Mouse (Mus musculus) small intestine, adult 2 months (tissue): ENCODE measurements around the gene Spata31d1a. TPM values are rescaled to one million over a fixed set of nuclear protein-coding genes. Genes with fewer than 3 reads are reported as not detected.
A peak's percentile ranks its signal among the peaks of the same experiment; 100 is the strongest.

ENCODE experiments used
- H3K27ac ChIP-seq: fragments of 200-500 bp; 2 replicates; pipeline ENCODE4 v1.5.1; 2012; ENCODE audit warnings: low read depth, low read length, control low read depth, inconsistent platforms; ENCODE audit not compliant: insufficient read depth
- H3K27me3 ChIP-seq: fragments of 200-500 bp; 2 replicates; pipeline ENCODE4 v1.6.1; 2012; ENCODE audit warnings: mild to moderate bottlenecking, moderate library complexity, low read length, inconsistent platforms; ENCODE audit not compliant: control insufficient read depth, insufficient read depth
- H3K36me3 ChIP-seq: fragments of 200-500 bp; 2 replicates; pipeline ENCODE4 v1.6.1; 2012; ENCODE audit warnings: mild to moderate bottlenecking, low read length, control low read depth, inconsistent platforms; ENCODE audit not compliant: control insufficient read depth, insufficient read depth
- H3K4me1 ChIP-seq: fragments of 200-500 bp; 2 replicates; pipeline ENCODE4 v1.6.1; 2012; ENCODE audit warnings: low read length, inconsistent platforms, mixed read lengths; ENCODE audit not compliant: control insufficient read depth, insufficient read depth, insufficient read length
- H3K4me3 ChIP-seq: fragments of 200-500 bp; 2 replicates; pipeline ENCODE4 v1.5.1; 2012; ENCODE audit warnings: low read depth, mild to moderate bottlenecking, control low read depth, inconsistent platforms, low read length, moderate library complexity
- CTCF ChIP-seq: fragments of 200-500 bp; IDR thresholded peaks from 2 replicates; pipeline ENCODE4 v1.5.1; 2012; ENCODE audit warnings: low read depth, mild to moderate bottlenecking, control low read depth, inconsistent platforms, low read length, moderate library complexity, mixed read lengths; ENCODE audit not compliant: insufficient replicate concordance, insufficient read length; ENCODE audit errors: extremely low read depth
- POLR2A ChIP-seq: fragments of 200-500 bp; IDR thresholded peaks from 2 replicates; pipeline ENCODE4 v1.6.1; 2012; ENCODE audit warnings: low read depth, mild to moderate bottlenecking, control low read depth, inconsistent platforms, low read length, moderate library complexity
- WGBS: fragments of 180-500 bp; shearing (Covaris S2); methylation state at CpG from one replicate; pipeline ENCODE4 v1.1.7; 2018; 5-methylcytosine and 5-hydroxymethylcytosine counted together
- polyA plus RNA-seq: library from polyadenylated mRNA; depleted of rRNA; stranded (reverse); fragments of >200 nt; gene quantifications from 2 replicates; pipeline ENCODE4 v1.2.3, GENCODE M21; 2012

Gene Spata31d1a
- polyA plus RNA-seq, 1 experiment = not detected

DNA sequence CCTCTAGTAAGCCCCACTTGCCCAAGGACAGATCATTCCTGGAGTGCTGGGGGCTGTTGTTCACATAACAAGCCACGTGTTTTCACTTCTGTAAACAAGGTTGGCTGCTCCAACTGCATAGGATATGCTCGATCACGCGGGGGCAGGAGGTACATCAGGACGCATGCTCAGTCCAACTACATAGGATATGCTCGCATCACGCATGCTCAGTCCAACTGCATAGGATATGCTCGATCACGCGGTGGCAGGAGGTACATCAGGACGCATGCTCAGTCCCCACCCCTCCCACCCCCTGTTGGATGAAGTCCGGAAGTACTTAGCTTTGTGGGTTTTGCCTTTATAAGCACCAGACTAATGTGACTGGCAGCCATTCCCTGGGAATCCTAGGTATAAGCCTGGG, 48.2 kb downstream of the Spata31d1a start:
- WGBS = 86% methylated on average over 12 of the region's 12 CpGs
- no peak for TF ChIP-seq CTCF
- no peak for TF ChIP-seq POLR2A

DNA sequence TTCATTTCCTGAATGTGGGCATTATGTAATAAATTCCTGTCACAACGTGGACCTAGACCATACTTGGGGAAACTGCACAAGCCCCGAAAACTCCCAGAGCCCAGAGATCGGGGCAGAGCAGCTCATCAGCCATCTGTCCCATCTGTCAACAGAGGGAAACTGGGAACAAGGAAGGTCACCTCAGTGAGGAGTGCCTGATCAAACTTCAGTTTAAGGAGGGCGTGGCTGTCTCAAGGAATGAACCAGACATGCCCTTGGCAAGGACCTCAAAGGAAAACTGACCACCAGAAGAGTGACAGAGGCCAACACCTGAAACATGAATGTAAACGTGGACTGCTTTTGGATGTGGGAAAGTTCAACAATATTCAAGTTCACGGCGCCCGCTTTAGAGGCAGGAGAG, 48.7 kb downstream of the Spata31d1a start:
- H3K36me3 ChIP-seq = peaks cover 34% of the 10 kb centered on the region
- peaks cover 20% of the 10 kb centered on the region; the same call in 1 of the 2 replicates for H3K4me1 ChIP-seq
- 41% methylated on average over 8 of the region's 8 CpGs for WGBS
- no peaks in the 10 kb centered on the region for H3K27me3 ChIP-seq
- H3K4me3 ChIP-seq = no peak overlapping the region
- H3K27ac ChIP-seq = peak overlapping the region; percentile 55
- TF ChIP-seq CTCF (no peak), POLR2A (no peak)

More for the DNA sequence above, 48.2 kb downstream of the Spata31d1a start:
- H3K27me3 ChIP-seq = no peaks in the 10 kb centered on the region
- peaks cover 36% of the 10 kb centered on the region for H3K36me3 ChIP-seq
- H3K4me3 ChIP-seq = no peak overlapping the region
- peak overlapping the region; percentile 55 for H3K27ac ChIP-seq
- peaks cover 17% of the 10 kb centered on the region; the same call in 1 of the 2 replicates for H3K4me1 ChIP-seq

DNA sequence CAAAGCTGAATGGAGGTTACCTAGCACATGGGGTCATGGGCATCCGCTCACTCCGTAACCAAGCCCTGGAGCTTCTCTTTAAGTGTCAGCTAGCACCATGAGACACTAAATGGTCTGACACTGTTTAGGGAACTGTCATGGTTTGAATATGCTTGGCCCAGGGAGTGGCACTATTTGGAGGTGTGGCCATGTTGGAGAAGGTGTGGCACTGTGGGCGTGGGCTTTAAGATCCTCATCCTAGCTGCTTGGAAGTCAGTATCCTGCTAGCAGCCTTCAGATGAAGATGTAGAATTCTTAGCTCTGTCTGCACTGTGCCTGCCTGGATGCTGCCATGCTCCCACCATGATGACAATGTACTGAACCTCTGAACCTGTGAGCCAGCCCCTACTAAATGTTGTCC, 49.8 kb downstream of the Spata31d1a start:
- peaks cover 34% of the 10 kb centered on the region for H3K36me3 ChIP-seq
- H3K27me3 ChIP-seq = no peaks in the 10 kb centered on the region
- 91% methylated on average over 3 of the region's 3 CpGs for WGBS
- no peak overlapping the region for H3K4me3 ChIP-seq
- TF ChIP-seq POLR2A (no peak), CTCF (no peak)
- H3K4me1 ChIP-seq = peaks cover 29% of the 10 kb centered on the region
- H3K27ac ChIP-seq = no peak overlapping the region

DNA sequence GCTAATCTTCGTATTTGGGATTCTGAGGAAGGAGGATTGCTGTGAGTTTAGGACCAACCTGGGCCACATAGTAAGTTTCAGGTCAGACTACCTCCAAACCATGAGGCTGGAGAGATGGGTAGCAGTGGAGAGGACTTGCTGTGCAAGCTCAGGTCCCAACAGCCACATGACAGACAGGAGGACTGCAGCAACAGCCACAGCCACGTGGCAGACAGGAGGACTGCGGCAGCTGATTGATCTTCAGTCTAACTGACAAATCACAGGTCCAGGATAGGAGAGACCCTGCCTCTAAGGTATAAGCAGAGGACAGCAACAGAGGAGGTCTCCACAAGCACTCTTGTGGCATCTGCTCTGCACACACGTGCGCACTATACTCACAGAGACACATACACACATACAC, 52.3 kb downstream of the Spata31d1a start:
- TF ChIP-seq POLR2A (no peak), CTCF (no peak)
- H3K36me3 ChIP-seq = peaks cover 17% of the 10 kb centered on the region
- peak overlapping the region; percentile 42; the same call in 1 of the 2 replicates for H3K27ac ChIP-seq
- no peak overlapping the region for H3K4me3 ChIP-seq
- peaks cover 50% of the 10 kb centered on the region for H3K4me1 ChIP-seq
- 72% methylated on average over 5 of the region's 5 CpGs for WGBS
- no peaks in the 10 kb centered on the region for H3K27me3 ChIP-seq

DNA sequence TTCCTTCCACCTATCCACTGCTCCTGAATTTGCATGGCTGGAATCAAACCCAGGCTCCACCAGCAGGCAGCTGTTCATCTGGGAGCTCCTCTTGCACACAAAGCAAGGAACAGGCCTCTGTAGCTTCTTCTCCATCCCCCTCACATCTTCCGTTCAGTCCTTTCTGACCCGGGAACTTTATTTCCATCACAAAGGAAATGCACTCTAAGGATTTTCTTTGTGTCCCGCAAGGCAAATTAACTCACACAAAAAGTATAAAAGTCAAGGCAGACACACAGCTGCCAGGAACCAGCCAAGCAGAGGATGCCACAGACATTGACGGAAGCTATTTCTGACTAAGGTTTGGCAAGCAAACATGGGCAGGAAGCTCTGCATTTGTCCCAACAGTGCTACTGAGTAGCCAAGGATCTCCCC, 53.1 kb downstream of the Spata31d1a start:
- H3K27me3 ChIP-seq = no peaks in the 10 kb centered on the region
- TF ChIP-seq POLR2A (no peak), CTCF (no peak)
- peaks cover 50% of the 10 kb centered on the region for H3K4me1 ChIP-seq
- peak overlapping the region; percentile 86 for H3K27ac ChIP-seq
- 74% methylated on average over 4 of the region's 4 CpGs for WGBS
- no peak overlapping the region for H3K4me3 ChIP-seq
- peaks cover 12% of the 10 kb centered on the region for H3K36me3 ChIP-seq

DNA sequence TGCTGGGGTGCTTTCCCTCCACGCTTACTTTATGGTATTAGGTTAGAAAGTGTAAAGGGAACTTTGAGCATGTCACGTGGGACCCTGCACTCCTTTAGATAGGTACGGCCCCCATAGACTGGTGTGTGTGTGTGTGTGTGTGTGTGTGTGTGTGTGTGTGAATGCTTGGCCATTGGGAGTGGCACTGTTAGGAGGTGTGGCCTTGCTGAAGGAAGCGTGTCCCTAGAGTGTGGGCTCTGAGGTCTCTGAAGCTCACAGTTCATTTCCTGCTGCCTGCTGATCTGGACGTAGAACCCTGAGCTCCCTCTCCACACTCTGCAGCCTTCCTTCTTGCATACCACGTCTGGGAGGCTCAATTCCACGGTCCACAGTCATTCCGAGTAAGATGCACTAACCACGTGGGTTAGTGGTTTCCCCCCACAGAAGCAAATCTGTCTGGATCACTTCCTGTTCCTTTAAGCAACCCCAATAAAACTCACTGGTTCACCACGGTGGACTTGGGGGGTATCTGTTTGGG, 53.8 kb downstream of the Spata31d1a start:
- Histone ChIP-seq H3K4me3 (no peak overlapping the region), H3K27ac (peak overlapping the region; percentile 86)

DNA sequence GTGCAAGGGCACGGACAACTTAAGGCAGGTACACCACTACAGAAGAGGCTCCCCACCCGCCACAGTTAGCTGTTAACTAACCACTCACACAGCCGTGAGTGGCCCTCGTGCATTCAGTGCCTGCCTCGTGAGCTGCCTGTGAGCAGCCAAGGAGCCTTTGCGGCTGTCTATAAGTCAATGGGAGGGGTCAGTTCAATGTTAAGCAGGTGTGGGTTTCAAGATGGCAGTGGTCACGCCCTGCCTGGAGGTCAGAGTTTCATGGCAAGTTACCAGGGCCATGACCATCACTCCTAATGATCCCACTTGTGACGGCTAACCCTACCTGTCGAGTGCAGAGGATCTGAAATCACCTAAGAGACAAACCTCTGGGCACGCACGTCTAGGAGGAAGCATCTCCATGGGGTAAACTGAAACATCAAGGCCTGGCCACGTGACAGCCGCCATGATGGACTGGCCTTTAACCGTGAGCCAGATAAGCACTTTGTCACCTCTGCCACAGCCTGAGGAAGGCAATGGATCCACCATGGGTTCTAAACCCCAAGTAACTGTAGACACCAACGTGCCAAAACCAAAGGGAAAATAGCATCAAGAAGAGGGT, 54.3 kb downstream of the Spata31d1a start:
- TF ChIP-seq POLR2A = no peak
- TF ChIP-seq CTCF = no peak

More for the DNA sequence above, 53.8 kb downstream of the Spata31d1a start:
- TF ChIP-seq CTCF (no peak), POLR2A (no peak)
- Histone ChIP-seq H3K27me3 (no peaks in the 10 kb centered on the region), H3K4me1 (peaks cover 48% of the 10 kb centered on the region), H3K36me3 (peaks cover 11% of the 10 kb centered on the region)
- 44% methylated on average over 10 of the region's 10 CpGs for WGBS

More for the DNA sequence above, 54.3 kb downstream of the Spata31d1a start:
- H3K36me3 ChIP-seq = peaks cover 10% of the 10 kb centered on the region
- H3K4me1 ChIP-seq = peaks cover 48% of the 10 kb centered on the region
- no peak overlapping the region for H3K4me3 ChIP-seq
- no peaks in the 10 kb centered on the region for H3K27me3 ChIP-seq
- H3K27ac ChIP-seq = peak overlapping the region; percentile 86
- 76% methylated on average over 15 of the region's 15 CpGs for WGBS
